Mouse (Mus musculus) heart, adult 9 months (tissue): ENCODE data around the gene Adad2.
A peak's percentile ranks its signal among the peaks of the same experiment; 100 is the strongest.

Experiments
- DNase-seq, 2 experiments: peaks; one replicate each; pipeline ENCODE4 v3.0.0; 2022; ENCODE audit warnings: low spot score in 2 of 2

Adad2 gene

DNA sequence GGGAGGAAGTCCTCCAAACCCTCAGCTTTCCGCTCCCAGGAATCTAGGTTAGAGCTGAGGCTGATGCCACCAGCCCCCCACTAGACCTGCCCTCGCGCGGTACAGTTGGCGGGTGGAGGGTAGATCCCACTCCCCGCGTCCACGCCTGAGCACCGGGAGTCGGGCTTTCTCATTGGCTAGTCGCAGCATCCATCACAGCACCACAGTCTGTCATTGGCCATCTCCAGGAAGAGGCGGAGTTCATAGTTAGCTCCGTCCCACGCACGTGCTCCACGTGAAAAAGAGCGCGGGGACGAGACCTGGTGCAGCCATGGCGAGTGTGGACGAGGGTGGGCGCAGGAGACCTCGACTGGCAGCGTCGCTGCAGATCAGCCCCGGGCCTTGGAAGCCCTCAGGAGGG lies at the start of gene Adad2:
Gene Adad2, plus strand, starts transcription at position 277 of the 400 bp plus-strand sequence.
- DNase-seq = no peak

DNA sequence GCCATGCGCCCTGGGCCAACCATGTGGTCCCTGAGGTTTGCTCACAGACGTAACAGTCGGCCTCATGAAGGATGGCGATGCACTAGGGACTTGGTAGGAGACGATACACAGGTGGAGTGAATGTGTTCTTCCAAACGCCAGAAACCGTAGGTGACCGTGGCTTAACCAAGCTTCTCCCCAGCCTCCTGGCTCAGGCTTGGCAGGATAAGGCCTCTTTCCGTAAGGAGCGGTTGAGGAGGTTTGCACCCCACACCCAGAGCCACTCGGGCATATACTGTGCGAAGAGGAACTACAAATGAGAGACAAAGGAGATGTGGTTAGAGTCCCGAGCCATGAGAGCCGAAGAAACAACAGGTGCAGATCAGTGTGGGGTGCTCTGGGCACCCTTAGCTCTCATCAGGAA lies 48.7 kb upstream of the Adad2 start:
- DNase-seq = no peak

DNA sequence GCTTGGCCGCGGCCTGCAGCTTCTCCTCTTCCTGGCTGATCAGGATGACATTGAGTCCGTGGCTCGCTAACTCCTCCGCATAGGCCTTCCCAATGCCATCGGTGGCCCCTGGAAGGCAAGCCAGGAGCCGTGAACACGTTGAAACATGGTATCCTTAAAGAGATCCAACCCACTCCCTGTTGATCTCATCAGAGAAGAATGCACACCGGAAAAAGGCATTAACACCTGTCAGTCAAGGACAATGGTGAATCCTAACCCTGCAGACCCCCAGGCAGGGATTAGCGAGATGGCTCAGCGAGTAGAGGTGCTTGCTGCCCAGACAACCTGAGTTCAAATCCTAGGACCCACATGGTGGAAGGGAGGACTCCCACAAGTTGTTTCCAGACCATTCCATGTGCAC lies 46.2 kb upstream of the Adad2 start:
- DNase-seq = no peak

DNA sequence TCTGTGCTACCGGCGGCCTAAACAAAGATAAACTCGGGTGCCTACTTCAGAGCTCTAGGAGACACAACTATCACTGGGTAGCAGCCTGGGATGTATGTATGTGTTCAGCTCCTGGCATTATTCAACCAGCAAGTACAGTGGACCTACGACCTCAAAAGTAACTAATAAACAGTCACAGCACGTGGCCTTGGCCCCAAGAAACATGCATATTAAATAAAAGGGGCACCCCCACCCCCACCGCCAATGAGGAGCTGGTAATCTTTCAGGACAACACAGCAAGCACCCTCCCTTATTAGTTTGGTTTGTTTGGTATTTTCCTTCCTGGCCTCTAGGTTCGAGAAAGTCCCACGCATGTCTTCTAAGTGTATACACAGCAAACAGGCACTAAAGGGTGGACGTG lies 44.3 kb upstream of the Adad2 start:
- DNase-seq = no peak

DNA sequence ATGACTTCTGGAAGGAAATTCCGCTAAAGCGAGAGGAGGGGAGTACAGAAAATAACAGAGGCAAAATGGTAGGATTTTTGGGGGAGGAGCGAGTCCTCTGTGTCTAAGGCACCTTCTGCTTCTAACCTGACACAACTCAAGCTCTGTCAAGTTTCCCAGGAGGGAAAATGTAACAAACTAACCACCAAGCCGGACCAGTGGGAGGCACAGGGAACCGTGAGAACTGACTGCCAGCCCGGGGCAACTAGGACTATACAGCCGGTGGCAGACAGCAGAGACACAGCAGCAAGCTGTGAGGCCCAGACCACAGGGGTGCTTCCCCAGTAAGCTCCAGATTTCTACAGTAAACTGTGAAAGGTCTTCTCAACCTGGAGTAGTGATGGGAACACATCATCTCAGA lies 43.6 kb upstream of the Adad2 start:
- DNase-seq = no peak

DNA sequence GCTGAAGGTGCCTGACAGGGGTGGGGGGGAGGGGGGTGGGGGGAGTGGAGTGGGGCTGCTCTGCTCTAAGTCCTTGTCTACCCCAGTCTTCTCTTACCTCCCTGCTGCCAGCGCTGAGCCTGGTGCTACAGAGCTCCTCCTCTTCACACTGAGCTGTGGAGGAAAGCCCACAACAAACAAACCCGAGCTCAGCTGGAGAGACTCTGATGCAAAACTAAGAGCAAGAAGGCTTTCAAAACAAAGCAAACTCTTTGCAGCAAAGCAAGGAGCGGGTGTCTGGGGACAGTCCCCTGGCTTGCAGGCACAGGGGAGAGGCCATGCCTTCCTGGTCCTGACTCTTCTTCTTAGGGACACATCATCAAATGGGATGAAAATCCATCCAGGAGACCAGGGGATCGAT lies 42.7 kb upstream of the Adad2 start:
- DNase-seq = no peak

DNA sequence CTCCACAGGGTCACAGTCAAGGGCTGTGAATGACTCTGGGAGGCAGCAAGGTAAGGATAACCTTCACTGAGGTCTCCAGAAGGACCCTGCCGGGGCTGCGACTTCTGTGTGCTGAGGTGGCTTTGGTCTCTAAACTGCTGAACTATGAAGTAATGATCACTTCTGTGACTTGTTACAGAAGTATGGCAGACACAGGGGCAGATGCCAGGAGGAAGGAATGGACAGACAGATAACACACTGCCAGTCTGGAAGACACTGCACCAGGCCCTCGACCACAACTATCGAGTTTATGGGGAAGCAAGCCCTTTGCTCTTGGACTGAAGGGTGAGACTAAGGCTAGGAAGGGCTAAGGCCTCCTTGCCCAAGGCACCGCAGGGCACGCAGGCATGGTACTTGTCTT lies 41.4 kb upstream of the Adad2 start:
- no peak for DNase-seq

DNA sequence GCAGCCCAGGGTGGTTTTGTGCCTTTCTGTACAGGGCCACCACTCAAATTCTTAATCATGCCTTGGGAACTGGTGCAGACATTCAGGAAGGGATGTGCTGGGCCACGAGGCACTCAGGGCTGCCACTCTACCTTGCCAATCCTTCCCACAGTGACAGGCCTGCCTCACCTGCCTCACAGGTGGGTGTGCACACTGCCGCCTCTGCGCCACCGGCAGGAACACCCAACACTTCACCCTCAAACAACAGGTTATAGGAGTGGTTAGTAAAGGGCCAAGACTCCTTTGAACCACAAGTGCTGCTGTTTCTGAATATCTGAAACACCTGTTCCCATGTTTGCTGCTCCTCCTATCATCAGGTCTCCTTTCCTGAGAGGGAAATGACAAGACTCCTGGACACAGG lies 40.1 kb upstream of the Adad2 start:
- no peak for DNase-seq

DNA sequence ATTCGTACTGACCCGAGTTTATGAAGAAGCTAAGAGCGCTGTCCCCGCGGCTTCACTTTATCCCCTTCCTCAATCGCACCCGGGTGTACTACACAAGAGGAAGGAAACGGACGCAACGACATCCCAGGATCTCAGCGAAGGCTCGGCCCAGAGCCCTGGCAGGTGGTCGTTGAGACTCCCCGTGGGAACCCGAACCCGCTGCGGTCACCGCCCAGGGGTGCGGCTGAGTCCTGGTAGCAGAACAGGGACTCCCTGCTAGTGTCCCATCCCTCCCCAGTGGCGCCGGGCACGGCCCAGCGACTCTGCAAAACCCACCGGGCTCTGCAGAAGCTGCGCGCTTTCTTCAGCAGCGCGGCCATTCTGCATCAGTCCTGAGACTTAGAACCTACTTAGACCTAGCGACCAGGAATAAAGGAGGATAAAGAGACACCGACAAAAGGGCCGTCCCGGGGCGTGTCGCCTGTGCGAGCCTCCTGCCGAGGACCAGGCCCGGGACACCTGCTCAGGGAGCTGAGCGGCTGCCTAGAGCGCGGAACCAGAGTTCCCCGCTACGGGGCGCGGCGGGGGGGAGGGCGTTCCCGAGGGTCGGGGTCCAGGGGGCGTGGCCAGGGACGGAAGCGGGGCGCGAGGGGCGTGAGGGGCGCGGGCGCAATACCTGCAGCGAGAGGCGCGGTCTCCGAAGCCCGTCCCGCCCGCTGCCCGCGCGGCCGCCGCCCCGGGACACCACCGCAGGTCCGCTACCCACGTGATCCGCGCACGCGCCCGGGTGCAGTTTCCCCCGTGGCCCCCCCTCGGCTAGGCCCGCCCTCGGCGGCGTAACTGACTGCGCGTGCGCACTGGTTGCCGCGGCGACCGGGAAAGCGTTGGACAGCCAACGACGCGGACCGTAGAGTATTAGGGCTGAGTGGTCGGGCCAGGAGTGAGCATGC lies 37.8 kb upstream of the Adad2 start, which contains the start of the genes Hsdl1 and Dnaaf1:
Gene Hsdl1, minus strand, starts transcription at position 747 of the 929 bp plus-strand sequence.
Gene Dnaaf1, plus strand, starts transcription at position 799 of the 929 bp plus-strand sequence.
- DNase-seq = peak; percentile 94 to 95

DNA sequence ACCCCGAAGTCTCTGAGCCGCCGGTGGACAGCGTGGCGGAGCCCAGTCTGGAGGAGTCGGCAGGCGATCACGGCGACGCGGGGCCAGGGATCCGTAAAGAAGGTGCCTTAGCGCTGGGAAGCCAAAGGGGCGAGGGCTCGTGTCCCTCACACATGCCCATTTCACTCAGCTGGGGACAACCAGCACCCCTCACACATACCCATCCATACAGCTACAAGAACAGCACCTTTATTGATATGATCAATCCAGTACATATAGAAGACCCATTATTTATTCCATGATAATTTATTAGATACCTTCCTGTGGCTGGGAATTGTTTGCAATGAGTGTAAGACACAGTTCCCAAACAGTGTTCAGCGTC lies 37.2 kb upstream of the Adad2 start:
- no peak for DNase-seq

DNA sequence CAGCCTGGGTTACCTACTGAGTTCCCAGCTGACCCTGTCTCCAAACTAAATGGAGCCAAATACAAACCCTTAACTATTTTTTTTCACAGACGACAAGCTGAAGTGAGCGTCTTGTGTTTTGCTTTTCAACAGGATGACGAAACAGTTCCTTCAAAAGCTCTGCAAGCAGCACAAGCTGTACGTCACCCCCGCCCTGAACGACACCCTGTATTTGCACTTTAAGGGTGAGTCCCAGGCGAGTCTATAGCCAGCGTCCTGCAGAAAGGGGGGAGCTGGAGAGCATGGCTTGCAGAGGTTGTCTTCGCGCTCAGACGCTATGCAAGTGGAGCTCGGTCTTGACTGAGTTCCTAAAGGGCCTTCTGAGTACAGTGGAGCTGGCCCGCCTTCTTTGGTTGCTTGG lies 33.5 kb upstream of the Adad2 start:
- no peak for DNase-seq

DNA sequence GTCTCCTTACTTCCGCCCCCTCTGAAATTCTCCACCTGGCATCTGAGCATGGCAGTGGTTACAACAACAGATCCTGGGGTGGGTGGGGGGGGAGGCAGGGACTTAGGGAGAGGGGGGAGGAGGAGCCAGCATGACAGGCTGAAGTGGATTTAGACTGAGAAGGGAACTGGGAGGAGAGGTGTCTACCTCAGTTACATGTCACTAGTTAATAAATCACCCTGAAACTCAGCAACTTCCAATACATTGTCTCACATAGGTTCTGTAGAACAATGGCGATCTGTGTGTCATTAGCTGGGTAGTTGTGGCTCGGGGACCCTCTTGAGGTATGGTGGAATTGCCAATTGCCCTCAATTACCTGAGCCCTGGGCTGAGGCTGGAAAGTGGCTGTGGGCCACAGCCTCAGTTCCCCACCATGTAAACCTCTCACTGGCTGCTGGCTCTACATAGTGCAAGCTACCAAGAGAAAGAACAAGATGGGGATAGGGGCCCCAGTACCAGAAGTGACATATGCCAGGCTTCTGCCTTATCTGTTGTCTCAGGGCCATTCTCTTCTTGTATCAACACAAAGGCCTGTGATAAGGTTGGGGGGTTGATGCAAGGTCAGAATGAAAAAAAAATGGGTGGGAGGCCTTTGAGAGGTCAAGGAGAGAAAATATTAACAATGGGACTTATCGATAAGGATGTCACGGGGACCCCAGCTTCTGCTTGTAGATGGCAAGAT lies 31.9 kb upstream of the Adad2 start:
- no peak for DNase-seq

DNA sequence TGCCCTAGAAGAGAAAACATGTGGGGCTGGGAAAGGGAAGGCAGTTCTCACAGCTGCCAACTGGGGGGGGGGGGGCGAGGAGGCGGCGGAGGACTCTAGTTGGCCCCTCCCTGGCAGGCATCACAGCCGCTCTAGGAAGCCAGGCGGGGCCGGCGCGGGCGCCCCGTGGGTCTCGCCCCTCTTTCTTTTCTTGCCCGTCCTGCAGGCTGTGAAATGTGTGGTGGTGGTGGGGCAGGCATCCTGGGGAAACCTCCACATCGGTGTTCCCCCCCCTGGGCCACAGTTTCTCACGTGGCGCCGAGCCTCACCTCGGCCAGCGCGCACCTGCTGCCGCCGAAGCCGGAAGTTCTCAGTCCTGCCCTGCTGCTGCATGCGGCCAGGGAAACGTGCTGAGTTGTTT lies 26.6 kb upstream of the Adad2 start:
- no peak for DNase-seq

DNA sequence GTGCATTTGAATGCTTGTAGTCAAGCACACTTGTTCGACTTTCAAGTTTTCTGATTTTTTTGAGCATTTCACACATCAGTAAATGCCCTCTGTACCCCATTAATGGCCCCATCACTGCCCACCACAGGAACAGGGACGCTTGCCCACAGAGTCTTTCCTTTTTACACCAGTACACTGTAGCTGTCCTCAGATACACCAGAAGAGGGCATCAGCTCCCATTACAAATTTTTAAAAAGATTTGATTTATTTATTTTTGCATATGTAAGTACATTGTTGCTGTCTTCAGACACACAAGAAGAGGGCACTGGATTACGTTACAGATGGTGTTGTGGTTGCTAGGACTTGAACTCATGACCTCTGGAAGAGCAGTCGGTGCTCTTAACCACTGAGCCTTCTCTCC lies 24.2 kb upstream of the Adad2 start:
- no peak for DNase-seq

DNA sequence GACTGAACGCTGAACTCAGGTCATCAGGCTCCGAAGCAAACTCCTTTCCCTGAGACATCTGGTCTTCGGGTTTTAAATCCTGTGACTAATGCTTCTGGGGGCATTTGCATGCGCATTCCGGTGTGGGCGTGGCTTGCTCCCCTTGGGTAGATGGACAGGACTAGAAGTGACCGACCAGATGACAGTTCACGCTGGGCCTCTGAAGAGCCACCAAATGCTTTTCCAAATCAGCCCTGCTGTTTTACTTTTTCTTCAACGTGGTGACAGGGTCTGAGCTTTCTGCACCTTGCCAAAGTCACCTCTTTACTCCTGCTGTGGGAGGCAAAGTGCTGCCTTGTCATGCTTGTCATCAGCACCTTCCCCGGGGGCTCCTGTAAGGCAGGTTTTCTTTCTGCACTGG lies 23.7 kb upstream of the Adad2 start:
- DNase-seq = no peak

DNA sequence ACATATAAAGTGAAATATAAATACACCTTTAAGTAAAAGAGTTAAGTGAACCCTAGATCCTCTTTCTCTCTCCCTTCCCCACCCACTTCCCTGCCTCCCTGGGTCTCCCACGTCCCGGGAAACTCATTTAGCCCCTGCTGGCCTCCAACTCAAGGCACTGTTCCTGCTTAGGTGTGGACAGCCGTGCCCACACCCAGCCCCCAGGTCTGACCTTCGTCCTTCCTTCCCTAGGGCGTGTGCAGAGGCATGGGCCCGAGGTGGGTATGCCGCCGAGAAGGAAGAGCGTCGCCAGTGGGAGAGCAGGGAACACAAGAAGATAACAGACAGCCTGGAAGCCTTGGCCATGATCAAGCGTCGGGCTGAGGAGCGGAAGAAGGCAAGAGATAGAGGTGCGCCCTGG lies 22.2 kb upstream of the Adad2 start:
- DNase-seq = no peak

DNA sequence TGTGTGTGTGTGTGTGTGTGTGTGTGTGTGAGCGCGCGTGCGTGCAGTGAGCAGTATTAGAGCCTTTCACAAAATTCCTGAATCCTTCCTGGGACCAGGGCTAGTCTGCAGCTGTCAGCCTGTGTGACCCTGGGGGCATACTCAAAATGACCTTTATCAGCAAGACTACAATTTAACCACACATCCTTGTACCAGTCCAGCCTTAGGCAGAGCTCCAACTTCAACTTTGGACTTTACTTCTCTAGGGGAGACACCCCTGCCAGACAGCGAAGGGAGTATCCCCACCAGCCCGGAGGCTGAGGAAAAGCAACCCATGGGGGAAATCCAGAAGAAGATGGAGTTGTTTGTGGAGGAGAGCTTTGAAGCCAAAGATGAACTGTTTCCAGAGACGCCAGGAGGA lies 21.1 kb upstream of the Adad2 start:
- DNase-seq = no peak

DNA sequence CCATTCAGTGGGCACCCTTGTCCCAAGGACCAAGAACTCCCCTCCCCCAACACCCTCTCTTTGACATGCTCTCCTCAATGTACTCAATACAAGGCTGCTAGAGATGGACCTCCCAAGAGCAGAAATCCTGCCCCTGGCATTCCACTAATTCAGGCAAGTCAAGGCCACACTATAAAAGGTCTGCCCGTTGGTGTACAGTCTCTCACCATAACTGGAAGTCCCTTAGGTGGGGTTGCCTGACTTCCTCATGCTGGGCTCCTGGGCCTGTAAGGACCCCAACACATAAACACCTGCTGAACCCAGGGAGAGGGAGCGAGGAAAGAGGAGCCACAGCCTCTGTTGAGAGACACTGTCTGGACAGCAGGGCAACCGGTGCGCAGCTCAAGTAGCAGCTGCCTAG lies 8.8 kb upstream of the Adad2 start:
- no peak for DNase-seq

DNA sequence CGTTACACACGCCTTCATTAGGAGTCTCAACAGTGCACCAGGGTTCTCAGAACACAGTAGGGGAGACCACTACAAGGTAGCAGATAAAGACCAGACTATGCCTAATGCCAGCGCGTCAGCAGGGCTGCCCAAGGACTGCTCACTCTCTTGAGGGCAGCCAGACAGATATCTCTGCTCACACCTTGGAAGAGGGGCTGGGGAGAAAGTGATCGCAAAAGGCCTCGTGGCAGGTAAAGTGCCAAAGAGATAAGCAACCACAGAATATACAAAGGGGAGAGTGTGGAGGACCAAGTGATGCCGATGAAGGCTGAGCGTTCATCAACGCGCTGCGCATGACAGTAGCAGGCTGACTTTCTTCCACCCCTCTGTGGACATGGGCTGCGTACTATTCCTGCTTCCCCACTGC lies 8.1 kb upstream of the Adad2 start:
- DNase-seq = no peak

DNA sequence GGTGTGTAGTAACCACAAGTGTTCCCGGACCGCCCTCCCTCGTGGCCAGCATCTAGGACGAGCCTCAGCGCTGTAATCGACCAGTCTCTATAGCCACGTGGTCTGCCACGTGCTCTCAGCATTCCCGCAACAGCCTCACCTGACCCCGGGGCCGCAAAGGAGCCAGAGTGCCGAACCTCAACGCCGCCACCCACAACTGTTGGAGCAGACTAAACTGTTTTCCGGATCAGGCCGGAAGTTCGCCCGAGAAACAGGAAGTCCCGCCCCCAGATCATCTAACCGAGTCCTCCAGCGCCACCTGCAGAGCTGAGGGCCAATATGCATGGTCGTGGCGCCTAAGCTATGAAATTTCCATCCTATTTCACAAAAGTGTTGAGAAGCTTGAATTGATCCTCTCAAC lies 7.6 kb upstream of the Adad2 start, which contains the start of gene Taf1c:
Gene Taf1c, minus strand, starts transcription at position 227 of the 400 bp plus-strand sequence.
- peak; percentile 85 to 93 for DNase-seq

DNA sequence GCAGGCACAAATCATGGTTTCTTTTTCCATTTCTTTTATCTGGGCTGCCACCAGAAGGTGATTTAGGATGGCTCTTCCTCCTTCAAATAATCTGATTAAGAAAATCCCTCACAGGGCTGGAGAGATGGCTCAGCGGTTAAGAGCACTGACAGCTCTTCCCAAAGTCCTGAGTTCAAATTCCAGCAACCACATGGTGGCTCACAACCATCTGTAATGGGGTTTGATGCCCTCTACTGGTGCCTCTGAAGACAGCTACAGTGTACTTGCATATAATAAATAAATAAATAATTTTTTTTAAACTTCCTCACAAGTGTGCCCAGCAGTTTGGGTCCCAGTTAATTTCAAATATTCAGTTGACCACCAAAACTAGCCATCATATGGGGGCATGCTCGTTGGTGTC lies 6.3 kb upstream of the Adad2 start:
- no peak for DNase-seq

DNA sequence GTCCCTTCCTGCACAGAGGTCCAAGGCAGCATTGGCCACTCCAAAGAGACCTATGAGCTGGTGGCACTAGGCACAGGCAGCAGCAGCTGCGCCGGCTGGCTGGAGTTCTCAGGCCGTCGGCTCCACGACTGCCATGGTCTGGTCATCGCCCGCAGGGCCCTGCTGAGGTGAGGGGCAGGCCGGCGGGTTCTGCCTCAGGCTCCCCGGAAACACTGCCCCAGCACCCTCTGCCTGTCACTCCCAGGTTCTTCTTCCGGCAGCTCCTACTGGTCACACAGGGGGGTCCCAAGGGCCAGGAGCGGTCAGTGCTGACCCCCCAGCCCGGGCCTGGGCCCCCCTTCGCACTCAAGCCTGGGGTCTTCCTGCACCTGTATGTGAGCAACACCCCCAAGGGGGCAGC lies 2.5 kb downstream of the Adad2 start:
- no peak for DNase-seq

DNA sequence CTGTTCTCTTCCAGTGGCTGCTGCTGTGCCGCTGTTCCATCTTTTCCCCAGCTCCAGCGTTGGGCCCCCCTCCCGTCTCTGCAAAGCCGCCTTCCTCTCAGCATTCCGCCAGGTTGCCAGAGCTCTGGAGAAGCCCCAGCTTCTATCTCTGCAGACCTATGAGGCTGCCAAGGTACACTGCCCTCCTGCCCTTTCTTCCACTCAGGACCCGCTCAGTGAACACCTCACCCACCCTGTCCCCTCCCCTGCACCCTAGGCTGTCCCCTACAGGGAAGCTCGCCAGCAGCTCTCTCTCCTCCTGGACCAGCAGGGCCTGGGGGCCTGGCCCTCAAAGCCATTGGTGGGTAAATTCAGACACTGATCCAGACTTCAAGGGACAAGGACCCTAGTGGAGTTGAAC lies 3.8 kb downstream of the Adad2 start:
- no peak for DNase-seq
